Mouse (Mus musculus): Measurements from ENCODE around the gene Zfand6.

Zfand6 gene

GRCm38 (mm10) chr7:84689251-84690100, at the start of gene Zfand6:
Gene Zfand6, minus strand, starts transcription at chr7:84689959.
- DNase-seq, result peak; percentile 99

GRCm38 (mm10) chr7:84736803-84737202, 47.0 kb upstream of the Zfand6 start:
- DNase-seq, result no peak

DNA sequence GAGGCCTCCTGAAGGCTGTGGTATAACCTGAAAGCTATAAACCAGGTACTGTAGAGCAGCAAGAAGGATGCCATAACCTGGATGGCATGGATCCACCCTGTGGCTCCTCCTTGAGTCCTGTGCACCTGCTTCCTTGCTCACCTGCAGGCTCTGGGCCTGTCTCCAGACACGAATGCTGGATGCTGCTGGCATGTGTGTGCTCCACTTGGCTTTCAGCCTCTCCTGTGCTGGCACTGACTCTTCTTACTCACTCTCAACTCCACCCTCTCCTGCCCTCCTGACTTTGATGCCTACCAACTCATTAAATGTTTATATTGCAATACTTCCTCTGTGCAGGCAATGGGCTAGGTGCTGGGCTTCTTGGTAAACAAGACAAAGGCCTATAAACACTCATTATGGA, 43.3 kb upstream of the Zfand6 start:
- no peak for DNase-seq

DNA sequence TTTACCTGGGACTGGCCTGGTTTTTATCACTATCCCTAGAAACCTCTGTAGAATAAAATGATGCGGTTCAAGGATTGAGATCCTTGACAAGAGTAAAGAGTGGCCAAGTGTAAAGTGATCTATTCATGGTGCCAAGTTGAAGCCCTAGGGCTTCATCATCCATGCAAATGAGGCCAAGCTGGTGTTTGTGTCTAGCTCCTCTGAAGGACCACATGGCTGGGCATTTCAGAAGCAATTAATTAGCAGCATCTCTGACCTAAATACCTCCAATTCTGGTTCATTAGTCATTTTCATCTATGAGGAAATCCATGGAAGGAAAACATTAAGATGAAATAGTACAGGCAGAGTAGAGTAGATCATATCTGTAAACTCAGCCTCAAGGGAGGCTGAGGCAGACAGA, 42.3 kb upstream of the Zfand6 start:
- no peak for DNase-seq

GRCm38 (mm10) chr7:84731076-84731475, 41.3 kb upstream of the Zfand6 start:
- DNase-seq, result peak in 1 of 2 experiments; percentile 10

GRCm38 (mm10) chr7:84722804-84723459, 33.2 kb upstream of the Zfand6 start:
- no peak for DNase-seq

DNA sequence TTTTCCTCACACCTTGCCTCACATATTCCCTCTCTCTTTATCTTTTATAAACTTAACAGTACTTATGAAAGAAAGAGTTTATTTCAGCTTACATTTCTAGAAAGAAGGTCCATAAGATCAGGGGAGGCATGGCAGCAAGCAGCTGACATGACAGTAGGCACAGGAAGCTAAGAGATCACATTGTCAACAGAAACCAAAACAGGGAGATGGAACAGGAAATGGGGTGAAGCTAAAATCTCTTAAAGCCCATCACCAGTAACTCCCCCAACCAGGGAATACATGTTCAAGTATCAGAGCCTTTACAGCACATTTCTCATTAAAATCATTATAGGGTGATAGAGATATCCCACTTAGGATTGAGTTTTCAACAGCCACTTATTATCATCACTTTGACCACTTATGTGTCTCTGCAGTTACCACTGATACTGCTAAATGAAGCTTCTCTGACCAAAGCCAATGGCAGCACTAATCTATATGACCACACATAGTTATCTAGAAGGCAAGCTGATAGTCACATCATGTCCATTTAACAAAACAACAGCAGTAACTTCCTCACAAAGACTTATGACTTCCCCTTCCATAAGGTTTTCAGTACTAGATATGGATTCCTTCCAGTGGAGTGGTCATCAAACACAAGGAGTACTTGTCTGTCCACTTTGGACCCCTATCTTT, 20.7 kb upstream of the Zfand6 start:
- DNase-seq, result no peak

GRCm38 (mm10) chr7:84706877-84707276, 17.1 kb upstream of the Zfand6 start:
- DNase-seq, result no peak

- no peak for DNase-seq
Measured at GRCm38 (mm10) chr7:84690101-84690509, 346 bp upstream of the Zfand6 start.

- peak in 1 of 2 experiments; percentile 12 for DNase-seq
Measured at GRCm38 (mm10) chr7:84687653-84688580, 1.8 kb downstream of the Zfand6 start.

- no peak for DNase-seq
Measured at GRCm38 (mm10) chr7:84686380-84686779, 3.4 kb downstream of the Zfand6 start.

DNA sequence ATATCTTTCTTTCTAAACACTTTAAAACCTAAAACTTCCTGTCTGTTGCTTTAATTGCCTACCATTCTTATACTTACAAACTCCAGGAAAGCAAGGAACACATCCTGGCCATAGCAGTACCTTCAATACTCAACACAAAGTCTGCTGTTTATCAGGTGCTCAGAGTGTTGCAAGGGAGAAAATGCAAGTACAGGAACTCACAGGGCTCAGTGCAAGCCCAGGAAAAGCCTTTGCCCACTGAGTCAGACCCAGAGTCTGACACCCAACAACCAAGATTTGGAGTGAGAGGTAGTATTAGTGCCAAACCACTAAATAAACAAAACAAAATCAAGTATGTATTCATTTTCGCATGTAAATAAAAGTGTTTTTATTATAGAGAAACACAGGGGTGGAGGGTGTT, 5.1 kb downstream of the Zfand6 start:
- DNase-seq, result no peak

GRCm38 (mm10) chr7:84681558-84681957, 8.2 kb downstream of the Zfand6 start:
- no peak for DNase-seq

GRCm38 (mm10) chr7:84680931-84681330, 8.8 kb downstream of the Zfand6 start:
- no peak for DNase-seq

DNA sequence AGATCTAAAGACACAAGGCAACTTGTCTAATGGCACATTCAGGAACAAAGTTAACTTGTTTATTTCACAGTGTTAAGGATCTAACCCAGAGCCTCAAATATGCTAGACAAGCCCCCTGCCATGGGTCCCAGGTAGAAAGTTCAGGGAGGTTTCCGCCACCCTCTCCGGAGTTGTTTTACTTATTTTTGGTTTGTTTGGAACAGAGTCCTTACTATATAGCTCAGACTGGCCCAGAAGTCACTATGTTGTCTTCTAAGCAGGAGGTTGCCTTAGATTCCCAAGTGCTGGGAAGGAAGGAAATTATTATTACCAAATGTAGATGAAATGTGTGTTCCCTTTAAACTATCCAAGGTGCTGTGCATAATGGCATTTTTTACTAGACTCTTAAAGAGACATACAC, 9.7 kb downstream of the Zfand6 start:
- no peak for DNase-seq

GRCm38 (mm10) chr7:84679264-84679663, 10.5 kb downstream of the Zfand6 start:
- peak; percentile 78 to 86 for DNase-seq

DNA sequence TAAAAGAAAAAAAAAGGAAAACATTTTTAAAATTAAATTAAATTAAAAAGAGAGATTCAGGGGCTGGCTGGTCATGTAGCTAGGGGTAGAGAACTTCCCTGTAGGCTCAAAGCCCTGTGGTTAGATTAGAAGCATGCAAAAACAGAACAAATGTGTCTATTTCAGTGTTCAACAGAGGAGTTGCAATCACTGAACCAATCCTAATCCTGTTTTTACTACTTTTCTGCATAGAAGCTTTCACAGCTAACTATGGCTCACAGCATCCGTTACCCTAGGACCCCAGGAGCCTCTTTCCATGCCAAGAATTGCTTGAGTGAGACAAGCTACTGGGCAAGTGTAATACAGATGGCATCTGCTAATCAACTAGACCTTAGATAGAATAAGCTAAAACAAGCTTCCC, 16.7 kb downstream of the Zfand6 start:
- no peak for DNase-seq

DNA sequence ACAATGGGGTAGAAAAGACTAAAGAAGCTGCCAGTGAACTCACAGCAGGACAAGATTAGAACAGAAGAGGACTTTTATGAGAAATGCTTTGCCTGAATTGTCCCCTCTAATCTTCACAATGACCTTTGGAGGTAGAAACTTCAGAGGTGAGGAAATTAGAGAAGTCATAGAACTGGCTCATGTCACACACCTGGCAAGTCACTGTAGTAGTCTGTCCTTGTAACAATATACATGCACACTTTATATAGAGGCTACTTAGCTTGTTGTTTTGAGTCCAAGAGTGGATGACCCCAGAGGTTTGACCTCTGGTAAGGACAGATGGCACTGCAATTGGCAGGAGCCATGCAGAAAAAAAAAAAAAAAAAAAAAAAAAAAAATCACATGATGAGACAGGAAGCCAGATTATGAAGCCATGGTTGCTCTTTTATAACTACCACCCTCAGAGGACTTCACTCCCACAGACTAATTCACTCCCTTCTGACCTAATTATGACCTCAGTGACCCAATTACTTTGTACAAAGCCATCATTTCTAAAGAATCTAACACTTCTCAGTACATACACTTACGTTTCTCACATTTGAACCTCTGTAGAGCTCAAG, 20.1 kb downstream of the Zfand6 start:
- DNase-seq, result no peak

DNA sequence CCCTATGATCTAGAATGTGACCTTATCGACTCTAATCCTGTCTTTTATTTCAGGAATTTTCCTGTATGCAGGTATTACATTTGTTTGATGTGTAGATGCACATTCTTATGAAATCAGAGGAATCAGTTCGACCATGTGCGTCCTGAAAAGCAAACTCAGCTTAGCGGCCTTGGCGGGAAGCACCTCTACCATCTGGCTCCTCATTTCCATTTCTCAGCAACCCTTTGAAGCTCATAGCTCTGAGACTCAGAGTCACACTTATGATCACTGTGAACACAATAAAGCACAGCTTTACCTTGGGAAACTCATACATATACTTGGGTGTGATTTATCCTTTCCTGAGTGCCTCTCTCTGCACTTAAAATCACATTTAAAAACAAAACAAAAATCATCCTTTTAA, 21.8 kb downstream of the Zfand6 start:
- no peak for DNase-seq

DNA sequence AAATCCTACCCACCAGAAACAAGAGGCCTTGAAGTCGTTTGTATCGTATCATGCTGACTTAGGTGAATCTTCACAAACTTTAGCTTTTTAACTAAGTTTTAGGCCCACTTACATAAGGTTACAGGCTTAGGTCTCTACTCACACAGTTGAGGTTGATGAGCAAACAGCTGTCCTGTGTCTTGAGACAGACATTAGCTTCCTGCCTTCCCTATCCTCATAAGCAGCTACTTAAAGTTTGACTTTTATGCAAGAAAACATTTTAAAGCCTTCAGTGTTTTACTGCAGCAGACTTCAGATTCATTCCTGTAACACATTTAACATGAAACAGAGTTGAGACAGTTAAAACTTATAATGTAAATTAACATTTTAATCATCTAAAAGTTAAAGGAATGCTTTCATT, 37.0 kb downstream of the Zfand6 start:
- DNase-seq, result no peak

GRCm38 (mm10) chr7:84651987-84652321, 37.8 kb downstream of the Zfand6 start:
- no peak for DNase-seq

DNA sequence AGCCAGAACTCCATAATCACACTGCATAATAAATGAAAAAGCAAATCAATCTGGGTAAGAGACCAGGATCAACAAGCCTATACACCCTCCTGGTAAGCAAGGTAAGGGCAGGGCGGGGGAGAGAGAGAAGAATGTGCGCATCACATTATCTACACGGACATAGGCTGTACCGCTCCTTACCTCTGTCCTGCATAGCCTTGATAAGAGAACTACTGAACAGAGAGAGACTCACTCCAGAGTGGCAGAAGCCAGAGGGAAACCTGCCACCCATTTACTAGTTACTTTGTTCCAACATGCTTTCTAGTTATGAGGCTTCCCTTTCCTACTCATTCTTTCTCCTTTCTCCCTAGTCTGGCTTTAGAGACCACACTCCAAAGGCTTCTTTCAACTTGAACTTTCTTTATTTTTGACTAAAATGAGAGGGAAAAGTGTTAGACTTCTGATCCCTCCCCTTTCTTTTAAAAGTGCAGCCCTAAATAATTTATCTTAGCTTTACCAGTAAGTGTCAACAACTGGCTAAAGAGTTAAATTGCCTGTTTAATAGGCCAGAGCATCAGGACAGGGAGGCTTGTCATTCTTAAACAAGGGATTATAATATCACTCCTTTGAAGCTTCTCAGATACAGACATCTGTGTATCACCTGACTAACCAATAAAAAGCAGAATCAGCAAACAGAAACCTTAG, 38.3 kb downstream of the Zfand6 start:
- no peak for DNase-seq

Data from kidney, adult 8-10 months (tissue).